Mouse (Mus musculus) gastrocnemius, postnatal 14 days (tissue): ENCODE results near the gene Ano10. TPM values are rescaled to one million over a fixed set of nuclear protein-coding genes. Genes with fewer than 3 reads are reported as not detected.
"Not testable (repeated sequence)": the region's sequence is repeated elsewhere in the genome, so short reads cannot be mapped to it uniquely, and the experiment has no call there.

Source experiments
- DNase-seq: peaks from one replicate; pipeline ENCODE4 v3.0.0; 2021; ENCODE audit warnings: mixed read lengths
- intact Hi-C: fragments of 180-260 bp; cut with DNase I; formaldehyde crosslinking; loops from one replicate; pipeline ENCODE4 v1.15.1; 2025; ENCODE audit warnings: low total_unique reads
- long read RNA-seq, 2 experiments: library from polyadenylated mRNA; stranded (forward); transcript quantifications; one replicate each; pipeline ENCODE4 v2.0.0; 2021
- total RNA-seq, 2 experiments: library from RNA; stranded (reverse); gene quantifications; 2 replicates each; pipeline ENCODE4 v1.2.3; 2021

Gene Ano10
- total RNA-seq = 10 to 100 TPM; 36.6 to 39.4 TPM
- long read RNA-seq, experiment 1, transcript Ano10-201 (13 exons, 2,653 nt) = major isoform, 19 of 30 reads
- long read RNA-seq, experiment 1, partial matches to known transcripts = 6 of 30 reads
- long read RNA-seq, experiment 1, other reads (novel, unspliced or antisense) = 5 of 30 reads
- long read RNA-seq, experiment 2, transcript Ano10-201 (13 exons, 2,653 nt) = major isoform, 43 of 48 reads
- long read RNA-seq, experiment 2, partial matches to known transcripts = 2 of 48 reads
- long read RNA-seq, experiment 2, other reads (novel, unspliced or antisense) = 3 of 48 reads

GRCm38 (mm10) chr9:122294242-122294881 is at the start of gene Ano10:
TSS of gene Ano10 (minus strand) at chr9:122294423.
- intact Hi-C loops = no loop called here
- peak; percentile 98 for DNase-seq

- no peak for DNase-seq
- intact Hi-C loops = no loop called here
Measured at GRCm38 (mm10) chr9:122343399-122343798, 49.2 kb upstream of the Ano10 start.

GRCm38 (mm10) chr9:122339972-122340371 is 45.7 kb upstream of the Ano10 start:
- no peak for DNase-seq
- intact Hi-C loops = no loop called here

GRCm38 (mm10) chr9:122337510-122337931 is 43.3 kb upstream of the Ano10 start:
- intact Hi-C loops = no loop called here
- DNase-seq = peak; percentile 36

GRCm38 (mm10) chr9:122336677-122337076 is 42.5 kb upstream of the Ano10 start:
- intact Hi-C loops = no loop called here
- no peak for DNase-seq

- DNase-seq = no peak
Measured at GRCm38 (mm10) chr9:122328199-122328598, 34.0 kb upstream of the Ano10 start.

GRCm38 (mm10) chr9:122325996-122326395 is 31.8 kb upstream of the Ano10 start:
- DNase-seq = no peak
- intact Hi-C loops = no loop called here

More at GRCm38 (mm10) chr9:122328199-122328598, 34.0 kb upstream of the Ano10 start:
- intact Hi-C loops = no loop called here

GRCm38 (mm10) chr9:122322356-122322755 is 28.1 kb upstream of the Ano10 start:
- intact Hi-C loops = no loop called here
- DNase-seq = no peak

GRCm38 (mm10) chr9:122320626-122321025 is 26.4 kb upstream of the Ano10 start:
- intact Hi-C loops = no loop called here
- DNase-seq = no peak

- DNase-seq = no peak
- intact Hi-C loops = no loop called here
Measured at GRCm38 (mm10) chr9:122316562-122316961, 22.3 kb upstream of the Ano10 start.

GRCm38 (mm10) chr9:122315501-122315900 is 21.3 kb upstream of the Ano10 start:
- no peak for DNase-seq
- intact Hi-C loops = no loop called here

GRCm38 (mm10) chr9:122314942-122315341 is 20.7 kb upstream of the Ano10 start:
- intact Hi-C loops = no loop called here
- DNase-seq = no peak

- intact Hi-C loops = no loop called here
- DNase-seq = no peak
Measured at GRCm38 (mm10) chr9:122314386-122314785, 20.2 kb upstream of the Ano10 start.

GRCm38 (mm10) chr9:122313128-122313527 is 18.9 kb upstream of the Ano10 start:
- intact Hi-C loops, DNase-seq: not testable (repeated sequence)

- DNase-seq = no peak
- intact Hi-C loops = no loop called here
Measured at GRCm38 (mm10) chr9:122312296-122312990, 18.2 kb upstream of the Ano10 start.

- intact Hi-C loops = no loop called here
- no peak for DNase-seq
Measured at GRCm38 (mm10) chr9:122311051-122311760, 17.0 kb upstream of the Ano10 start.

GRCm38 (mm10) chr9:122310613-122311049 is 16.4 kb upstream of the Ano10 start:
- intact Hi-C loops = no loop called here
- peak; percentile 79 for DNase-seq

- no peak for DNase-seq
Measured at GRCm38 (mm10) chr9:122309013-122309980, 15.1 kb upstream of the Ano10 start.

GRCm38 (mm10) chr9:122305302-122305701 is 11.1 kb upstream of the Ano10 start:
- no peak for DNase-seq
- intact Hi-C loops = loop anchor here (5.0 kb wide), 1 partner anchor 58 kb away; no protein-coding TSS in a partner anchor

More at GRCm38 (mm10) chr9:122309013-122309980, 15.1 kb upstream of the Ano10 start:
- intact Hi-C loops = loop anchor here (5.0 kb wide), 1 partner anchor 62 kb away; no protein-coding TSS in a partner anchor
